Mouse (Mus musculus): ENCODE measurements around the gene Pik3c2g. TPM values are rescaled to one million over a fixed set of nuclear protein-coding genes. Genes with fewer than 3 reads are reported as not detected.
A peak's percentile ranks its signal among the peaks of the same experiment; 100 is the strongest.

Pik3c2g gene
- total and polyA plus RNA-seq, 3 experiments, result not detected

DNA sequence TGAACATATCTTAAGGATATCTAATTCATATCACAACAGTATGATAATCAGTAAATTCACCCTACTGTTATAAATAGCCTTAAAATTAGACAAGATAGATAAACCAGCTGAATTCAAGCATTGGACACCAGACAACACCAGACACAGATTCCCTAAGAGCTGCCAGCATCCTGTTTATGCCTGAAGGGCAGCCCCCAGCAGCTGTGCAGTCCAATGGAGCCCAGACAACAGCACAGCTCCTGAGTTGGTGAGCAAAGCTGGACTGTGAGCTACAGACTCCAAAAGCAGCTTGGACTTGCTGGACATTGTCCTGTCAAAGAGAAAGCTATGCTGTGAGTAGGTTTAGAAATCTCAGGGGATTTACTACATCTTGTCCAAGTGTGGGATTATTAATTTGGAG is 37.7 kb downstream of the Pik3c2g start:
- H3K9ac ChIP-seq (ENCODE audit: control insufficient read depth, low read depth, low read length, poor library complexity, severe bottlenecking), result no peak overlapping the region
- no peaks in the 10 kb centered on the region for H3K27me3 ChIP-seq (ENCODE audit: control insufficient read depth in 1 of 2, insufficient read depth in 2 of 2, low read length in 2 of 2)
- H3K79me2 ChIP-seq (ENCODE audit: control insufficient read depth, insufficient read depth, low read length, poor library complexity), result no peaks in the 10 kb centered on the region
- H3K27ac ChIP-seq (ENCODE audit: control insufficient read depth, low read depth, low read length), result no peak overlapping the region
- no peak for DNase-seq (ENCODE audit: low read depth, low spot score)
- no peak overlapping the region for H3K4me3 ChIP-seq (ENCODE audit: control insufficient read depth in 1 of 2, insufficient read depth in 1 of 2, low read depth in 2 of 2, low read length in 2 of 2)
- no peaks in the 10 kb centered on the region for H3K9me3 ChIP-seq (replicated peaks; ENCODE audit: insufficient read depth, low read length)
- no peaks in the 10 kb centered on the region for H3K36me3 ChIP-seq (ENCODE audit: control insufficient read depth in 1 of 2, insufficient read depth in 2 of 2, low read length in 2 of 2)
- H3K4me1 ChIP-seq (ENCODE audit: control insufficient read depth in 1 of 2, insufficient read depth in 2 of 2, low read length in 2 of 2), result no peaks in the 10 kb centered on the region
- no peak for TF ChIP-seq GATA1 (IDR thresholded peaks at IDR 0.05; ENCODE audit: low read depth, low read length)
- no peak for TF ChIP-seq EP300 (IDR thresholded peaks at IDR 0.05; ENCODE audit: low read depth in 1 of 2, low read length in 2 of 2)
- no peak for TF ChIP-seq ELF1 (IDR thresholded peaks at IDR 0.05; ENCODE audit: low read depth, low read length)
- no peak for TF ChIP-seq MXI1 (IDR thresholded peaks at IDR 0.05; ENCODE audit: low read depth, low read length)
- no peak for TF ChIP-seq JUND (IDR thresholded peaks at IDR 0.05; ENCODE audit: low read depth, low read length)
- no peak for TF ChIP-seq MYB (IDR thresholded peaks at IDR 0.05; ENCODE audit: low read depth, low read length)
- no peak for TF ChIP-seq USF2 (IDR thresholded peaks at IDR 0.05; ENCODE audit: borderline replicate concordance in 1 of 2, insufficient read depth in 1 of 2, low read depth in 1 of 2, low read length in 2 of 2)
- TF ChIP-seq KAT2A (conservative IDR thresholded peaks at IDR 0.05; ENCODE audit: low read depth, low read length), result no peak
- no peak for TF ChIP-seq ZMIZ1 (IDR thresholded peaks at IDR 0.05; ENCODE audit: low read depth, low read length)
- TF ChIP-seq ETS1 (IDR thresholded peaks at IDR 0.05; ENCODE audit: low read depth, low read length), result no peak
- no peak for TF ChIP-seq TAL1 (IDR thresholded peaks at IDR 0.05; ENCODE audit: low read length)

DNA sequence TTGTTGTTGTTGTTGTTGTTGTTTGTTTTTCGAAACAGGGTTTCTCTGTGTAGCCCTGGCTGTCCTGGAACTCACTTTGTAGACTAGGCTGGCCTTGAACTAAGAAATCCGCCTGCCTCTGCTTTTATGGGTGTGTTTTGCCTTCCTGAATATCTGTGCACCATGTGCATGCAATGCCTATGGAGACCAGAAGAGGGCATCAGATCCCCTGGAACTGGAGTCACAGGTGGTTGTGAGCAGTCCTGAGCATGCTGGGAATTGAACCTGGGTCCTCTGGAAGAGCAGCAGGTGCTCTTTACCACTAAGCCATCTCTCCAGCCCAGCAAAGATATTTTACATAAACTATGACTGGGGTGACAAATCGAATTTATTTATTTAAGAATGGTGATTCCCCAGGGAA is 47.5 kb downstream of the Pik3c2g start:
- TF ChIP-seq ZNF384 (IDR thresholded peaks at IDR 0.05; ENCODE audit: low read depth, low read length) (no peak), POLR2AphosphoS2 (IDR thresholded peaks at IDR 0.05; ENCODE audit: low read length) (no peak), MXI1 (IDR thresholded peaks at IDR 0.05; ENCODE audit: low read depth, low read length) (no peak), MAFK (IDR thresholded peaks at IDR 0.05; ENCODE audit: borderline replicate concordance, low read depth, low read length) (no peak), CTCF (IDR thresholded peaks at IDR 0.05 in 2 of 3, conservative IDR thresholded peaks at IDR 0.05 in 1 of 3; ENCODE audit: control insufficient read depth in 1 of 3, insufficient read depth in 1 of 3, low read depth in 2 of 3, low read length in 3 of 3, poor library complexity in 1 of 3, severe bottlenecking in 1 of 3) (no peak; a peak in 2 of 6 replicates), MYC (IDR thresholded peaks at IDR 0.05; ENCODE audit: low read depth, low read length) (no peak), TCF12 (IDR thresholded peaks at IDR 0.05; ENCODE audit: low read depth, low read length) (no peak)
- DNase-seq (ENCODE audit: low read depth, low spot score), result peak; percentile 3
- Histone ChIP-seq H3K4me3 (ENCODE audit: control insufficient read depth in 1 of 2, insufficient read depth in 1 of 2, low read depth in 2 of 2, low read length in 2 of 2) (no peak overlapping the region), H3K4me1 (ENCODE audit: control insufficient read depth in 1 of 2, insufficient read depth in 2 of 2, low read length in 2 of 2) (no peaks in the 10 kb centered on the region), H3K27me3 (ENCODE audit: control insufficient read depth in 1 of 2, insufficient read depth in 2 of 2, low read length in 2 of 2) (no peaks in the 10 kb centered on the region), H3K36me3 (ENCODE audit: control insufficient read depth in 1 of 2, insufficient read depth in 2 of 2, low read length in 2 of 2) (no peaks in the 10 kb centered on the region), H3K79me2 (ENCODE audit: control insufficient read depth, insufficient read depth, low read length, poor library complexity) (no peaks in the 10 kb centered on the region), H3K27ac (ENCODE audit: control insufficient read depth, low read depth, low read length) (no peak overlapping the region), H3K9me3 (replicated peaks; ENCODE audit: insufficient read depth, low read length) (no peaks in the 10 kb centered on the region), H3K9ac (ENCODE audit: control insufficient read depth, low read depth, low read length, poor library complexity, severe bottlenecking) (no peak overlapping the region)

Data from MEL (cell line).